In genomic region chr10:127187371-127188078, GRCm38 (mm10) we compare ENCODE assay signal across 9 mouse cellular contexts. TPM values are rescaled to one million over a fixed set of nuclear protein-coding genes. Genes with fewer than 3 reads are reported as not detected.
DNase-seq lines count a peak whose midpoint lies in the region; ATAC-seq and TF ChIP-seq lines count a peak whose summit lies in the region.
"Had no signal": no experiment of that assay in that cellular context is flagged by ENCODE, and none has a peak within 500 bp of the region (broad histone marks: within the 10 kb centered on the region; RNA-seq: fewer than 3 reads in every experiment).

No protein-coding gene starts in this region.

- H3K36me3 ChIP-seq in kidney, embryonic 14.5 days (ENCODE audit: control insufficient read depth, insufficient read depth, low read length) = peaks cover 19% of the 10 kb centered on the region; the same call in 1 of the 2 replicates
- peaks cover 29% of the 10 kb centered on the region for H3K36me3 ChIP-seq in hindbrain, embryonic 14.5 days (replicated peaks; ENCODE audit: control insufficient read depth, insufficient read depth)
- peaks cover 3% of the 10 kb centered on the region; the same call in 1 of the 2 replicates for H3K36me3 ChIP-seq in liver, embryonic 13.5 days
- peaks cover 7% of the 10 kb centered on the region; the same call in 1 of the 2 replicates for H3K36me3 ChIP-seq in stomach, postnatal 0 days (ENCODE audit: control insufficient read depth, insufficient read depth, low read length)

- no peaks in the 10 kb centered on the region for H3K27me3 ChIP-seq in kidney, embryonic 14.5 days (ENCODE audit: control insufficient read depth, insufficient read depth, low read length)
- H3K27me3 ChIP-seq in hindbrain, embryonic 14.5 days (ENCODE audit: control insufficient read depth, insufficient read depth, low read length) = no peaks in the 10 kb centered on the region
- peaks cover 24% of the 10 kb centered on the region for H3K27me3 ChIP-seq in liver, embryonic 13.5 days
- H3K27me3 ChIP-seq in stomach, postnatal 0 days (ENCODE audit: control insufficient read depth, insufficient read depth, low read length) = no peaks in the 10 kb centered on the region

- H3K4me3 ChIP-seq in kidney, embryonic 14.5 days (ENCODE audit: low read length) = peak overlapping the region; percentile 50
- H3K4me3 ChIP-seq in hindbrain, embryonic 14.5 days (replicated peaks; ENCODE audit: low read length) = peak overlapping the region; percentile 65
- peak overlapping the region; percentile 64 for H3K4me3 ChIP-seq in liver, embryonic 13.5 days (replicated peaks)
- H3K4me3 ChIP-seq in stomach, postnatal 0 days (ENCODE audit: low read depth, low read length) = peak overlapping the region; percentile 59; the same call in 1 of the 2 replicates

- TF ChIP-seq EP300 in stomach, postnatal 0 days (optimal IDR thresholded peaks at IDR 0.05) = no peak

- H3K27ac ChIP-seq in kidney, embryonic 14.5 days (ENCODE audit: low read depth, low read length) = peak overlapping the region; percentile 92; the same call in 1 of the 2 replicates
- peak overlapping the region; percentile 69 for H3K27ac ChIP-seq in hindbrain, embryonic 14.5 days
- no peak overlapping the region for H3K27ac ChIP-seq in liver, embryonic 13.5 days
- H3K27ac ChIP-seq in stomach, postnatal 0 days (replicated peaks) = no peak overlapping the region
- H3K27ac ChIP-seq: macrophage had no signal

- no peak for TF ChIP-seq CTCF in stomach, postnatal 0 days (IDR thresholded peaks at IDR 0.05; ENCODE audit: low read depth)

- ATAC-seq in kidney, embryonic 14.5 days (ENCODE audit: low FRiP score, low TSS enrichment) = no peak
- 0 out of 2 replicates have a peak, but pooled peaks have one; percentile 6 for ATAC-seq in hindbrain, embryonic 14.5 days (ENCODE audit: low FRiP score)
- ATAC-seq in liver, embryonic 13.5 days (ENCODE audit: low read depth) = no peak
- no peak for ATAC-seq in stomach, postnatal 0 days (ENCODE audit: low FRiP score, low TSS enrichment)
- no peak for ATAC-seq in inflammation-experienced regulatory T-cells, adult 6 months

- DNase-seq in kidney, adult 9 months = no peak
- peak; percentile 69 to 76 for DNase-seq in cerebellum, postnatal 10 days
- DNase-seq in hindbrain, embryonic 14.5 days (ENCODE audit: low spot score) = no peak
- no peak for DNase-seq in liver, embryonic 13.5 days
- no peak for DNase-seq in stomach, postnatal 0 days (ENCODE audit: low spot score)
- DNase-seq in lung, postnatal 25 days (ENCODE audit: low spot score) = no peak

- 31% methylated on average over 10 of the region's 10 CpGs for WGBS in kidney, embryonic 14.5 days
- WGBS in hindbrain, embryonic 14.5 days = 31% methylated on average over 10 of the region's 10 CpGs
- 61% methylated on average over 10 of the region's 10 CpGs for WGBS in liver, embryonic 13.5 days (ENCODE audit: insufficient replicate concordance)
- 60% methylated on average over 10 of the region's 10 CpGs for WGBS in stomach, postnatal 0 days

- H3K9me3 ChIP-seq in kidney, embryonic 14.5 days (ENCODE audit: control insufficient read depth, low read length) = no peaks in the 10 kb centered on the region
- no peaks in the 10 kb centered on the region for H3K9me3 ChIP-seq in hindbrain, embryonic 14.5 days (ENCODE audit: control insufficient read depth, low read length)
- H3K9me3 ChIP-seq in liver, embryonic 13.5 days (replicated peaks) = no peaks in the 10 kb centered on the region
- no peaks in the 10 kb centered on the region for H3K9me3 ChIP-seq in stomach, postnatal 0 days (ENCODE audit: control insufficient read depth, low read length)

- peaks cover 25% of the 10 kb centered on the region for H3K4me1 ChIP-seq in kidney, embryonic 14.5 days (ENCODE audit: control insufficient read depth, insufficient read depth, low read length)
- H3K4me1 ChIP-seq in hindbrain, embryonic 14.5 days (replicated peaks; ENCODE audit: control insufficient read depth, insufficient read depth, low read length) = peaks cover 26% of the 10 kb centered on the region
- peaks cover 73% of the 10 kb centered on the region for H3K4me1 ChIP-seq in liver, embryonic 13.5 days (replicated peaks)
- H3K4me1 ChIP-seq in stomach, postnatal 0 days (replicated peaks; ENCODE audit: control insufficient read depth, insufficient read depth) = no peaks in the 10 kb centered on the region; the same call in 1 of the 2 replicates

- H3K9ac ChIP-seq in kidney, embryonic 14.5 days (ENCODE audit: low read depth, low read length) = peak overlapping the region; percentile 64
- peak overlapping the region; percentile 82 for H3K9ac ChIP-seq in hindbrain, embryonic 14.5 days
- H3K9ac ChIP-seq in liver, embryonic 13.5 days = peak overlapping the region; percentile 79
- H3K9ac ChIP-seq in stomach, postnatal 0 days (ENCODE audit: low read length) = 0 out of 2 replicates have a peak overlapping the region, but pooled peaks have one; percentile 75

- H3K4me2 ChIP-seq in kidney, embryonic 14.5 days (replicated peaks; ENCODE audit: low read depth, low read length) = peak overlapping the region; percentile 94
- peak overlapping the region; percentile 99 for H3K4me2 ChIP-seq in hindbrain, embryonic 14.5 days (replicated peaks)
- peak overlapping the region; percentile 99 for H3K4me2 ChIP-seq in liver, embryonic 13.5 days
- peak overlapping the region; percentile 88 for H3K4me2 ChIP-seq in stomach, postnatal 0 days (replicated peaks; ENCODE audit: low read depth)

RNA-seq across cellular contexts. Expression of gene Arhgef25, which starts 2.4 kb away (rescaled TPM):
- polyA plus RNA-seq in kidney, embryonic 14.5 days (2014; fragmentation: Nextera tagmentation; extraction: Ambion mirVana) = 31.0 and 32.9 TPM in 2 replicates
- polyA plus RNA-seq in hindbrain, embryonic 14.5 days (2014; fragmentation: Nextera tagmentation; extraction: Ambion mirVana) = 23.5 and 25.5 TPM in 2 replicates
- 8.1 and 8.2 TPM in 2 replicates for polyA plus RNA-seq in liver, embryonic 13.5 days (2015; fragmentation: Nextera tagmentation; extraction: Ambion mirVana)
- polyA plus RNA-seq in stomach, postnatal 0 days (2015; fragmentation: Nextera tagmentation; extraction: Ambion mirVana) = 25.3 and 29.7 TPM in 2 replicates
- polyA plus RNA-seq in inflammation-experienced regulatory T-cells, adult 6 months (2017; shearing (Covaris generic)) = under 1 TPM in 1 of 3 experiments, not detected in 2; 0.20 TPM
- polyA plus RNA-seq: macrophage had no signal

RNA-seq across cellular contexts. Expression of gene Slc26a10, which starts 7.1 kb away (rescaled TPM):
- polyA plus RNA-seq in kidney, embryonic 14.5 days (2014; fragmentation: Nextera tagmentation; extraction: Ambion mirVana) = 2.0 and 2.3 TPM in 2 replicates
- 0.94 and 0.99 TPM in 2 replicates for polyA plus RNA-seq in hindbrain, embryonic 14.5 days (2014; fragmentation: Nextera tagmentation; extraction: Ambion mirVana)
- 1.8 and 2.1 TPM in 2 replicates for polyA plus RNA-seq in liver, embryonic 13.5 days (2015; fragmentation: Nextera tagmentation; extraction: Ambion mirVana)
- 0.70 and 0.76 TPM in 2 replicates for polyA plus RNA-seq in stomach, postnatal 0 days (2015; fragmentation: Nextera tagmentation; extraction: Ambion mirVana)
- 1 to 10 TPM; 3.2 to 4.3 (median 3.2) TPM for polyA plus RNA-seq in inflammation-experienced regulatory T-cells, adult 6 months (2017; shearing (Covaris generic))

RNA-seq across cellular contexts. Expression of gene Dtx3, which starts 8.0 kb away (rescaled TPM):
- 107 and 117 TPM in 2 replicates for polyA plus RNA-seq in kidney, embryonic 14.5 days (2014; fragmentation: Nextera tagmentation; extraction: Ambion mirVana)
- polyA plus RNA-seq in hindbrain, embryonic 14.5 days (2014; fragmentation: Nextera tagmentation; extraction: Ambion mirVana) = 223 and 231 TPM in 2 replicates
- 16.8 and 19.3 TPM in 2 replicates for polyA plus RNA-seq in liver, embryonic 13.5 days (2015; fragmentation: Nextera tagmentation; extraction: Ambion mirVana)
- polyA plus RNA-seq in stomach, postnatal 0 days (2015; fragmentation: Nextera tagmentation; extraction: Ambion mirVana) = 27.8 and 32.9 TPM in 2 replicates
- 10 to 100 TPM; 35.2 to 56.0 (median 47.0) TPM for polyA plus RNA-seq in inflammation-experienced regulatory T-cells, adult 6 months (2017; shearing (Covaris generic))

RNA-seq across cellular contexts. Expression of gene B4galnt1, which starts 22.5 kb away (rescaled TPM):
- 6.2 and 8.7 TPM in 2 replicates for polyA plus RNA-seq in kidney, embryonic 14.5 days (2014; fragmentation: Nextera tagmentation; extraction: Ambion mirVana)
- 73.7 and 79.1 TPM in 2 replicates for polyA plus RNA-seq in hindbrain, embryonic 14.5 days (2014; fragmentation: Nextera tagmentation; extraction: Ambion mirVana)
- 9.3 and 11.0 TPM in 2 replicates for polyA plus RNA-seq in liver, embryonic 13.5 days (2015; fragmentation: Nextera tagmentation; extraction: Ambion mirVana)
- polyA plus RNA-seq in stomach, postnatal 0 days (2015; fragmentation: Nextera tagmentation; extraction: Ambion mirVana) = 45.9 and 65.4 TPM in 2 replicates
- polyA plus RNA-seq in inflammation-experienced regulatory T-cells, adult 6 months (2017; shearing (Covaris generic)) = 100 to 1,000 TPM; 181 to 204 (median 188) TPM

RNA-seq across cellular contexts. Expression of gene Pip4k2c, which starts 23.9 kb away (rescaled TPM):
- polyA plus RNA-seq in kidney, embryonic 14.5 days (2014; fragmentation: Nextera tagmentation; extraction: Ambion mirVana) = 19.2 and 31.0 TPM in 2 replicates
- polyA plus RNA-seq in hindbrain, embryonic 14.5 days (2014; fragmentation: Nextera tagmentation; extraction: Ambion mirVana) = 16.8 and 17.1 TPM in 2 replicates
- polyA plus RNA-seq in liver, embryonic 13.5 days (2015; fragmentation: Nextera tagmentation; extraction: Ambion mirVana) = 39.8 and 45.8 TPM in 2 replicates
- 23.2 and 26.0 TPM in 2 replicates for polyA plus RNA-seq in stomach, postnatal 0 days (2015; fragmentation: Nextera tagmentation; extraction: Ambion mirVana)
- 10 to 100 TPM; 25.7 to 32.1 (median 26.0) TPM for polyA plus RNA-seq in inflammation-experienced regulatory T-cells, adult 6 months (2017; shearing (Covaris generic))

Comparison
In these comparisons a context has a peak if more than half of its experiments do, and no peak if none do; other contexts are left out.
1. H3K27ac ChIP-seq: peak in kidney, embryonic 14.5 days (single experiment) and hindbrain, embryonic 14.5 days (single experiment); none in liver, embryonic 13.5 days (single experiment) and stomach, postnatal 0 days (single experiment).
2. DNase-seq: peak in cerebellum, postnatal 10 days (2 of 2); none in kidney, adult 9 months (single experiment), hindbrain, embryonic 14.5 days (single experiment), liver, embryonic 13.5 days (single experiment), stomach, postnatal 0 days (single experiment) and lung, postnatal 25 days (single experiment).
3. Peak in every context shown above with its lines, with median percentiles within 50 percentile points of each other: H3K4me2 ChIP-seq, H3K4me3 ChIP-seq and H3K9ac ChIP-seq.